Mouse (Mus musculus) embryonic facial prominence, embryonic 10.5 days (tissue): ENCODE data around the gene Prkce. TPM values are rescaled to one million over a fixed set of nuclear protein-coding genes. Genes with fewer than 3 reads are reported as not detected.

Experiments used
- DNase-seq: peaks from one replicate; pipeline ENCODE4 v3.0.0-alpha.2; 2017; ENCODE audit warnings: low spot score
- H3K27ac ChIP-seq: fragments of 300-500 bp; sonication (generic); replicated peaks from 2 replicates; pipeline ENCODE4 v1.5.1; 2016; ENCODE audit warnings: mild to moderate bottlenecking
- H3K27me3 ChIP-seq: fragments of 300-500 bp; sonication (generic); replicated peaks from 2 replicates; pipeline ENCODE4 v1.6.1; 2016; ENCODE audit warnings: low read depth, mild to moderate bottlenecking; ENCODE audit not compliant: poor library complexity, severe bottlenecking
- H3K36me3 ChIP-seq: fragments of 300-500 bp; sonication (generic); replicated peaks from 2 replicates; pipeline ENCODE4 v1.6.1; 2016; ENCODE audit warnings: mild to moderate bottlenecking, moderate library complexity
- H3K4me1 ChIP-seq: fragments of 300-500 bp; sonication (generic); 2 replicates; pipeline ENCODE4 v1.6.1; 2016
- H3K4me3 ChIP-seq: fragments of 300-500 bp; sonication (generic); 2 replicates; pipeline ENCODE4 v1.5.1; 2016; ENCODE audit warnings: mild to moderate bottlenecking, moderate library complexity
- H3K9me3 ChIP-seq: fragments of 300-500 bp; sonication (generic); 2 replicates; pipeline ENCODE4 v1.6.1; 2016; ENCODE audit warnings: mild to moderate bottlenecking
- WGBS: fragments of 180-500 bp; shearing (Covaris S2); methylation state at CpG from one replicate; pipeline ENCODE4 v1.1.7; 2016; 5-methylcytosine and 5-hydroxymethylcytosine counted together
- polyA plus RNA-seq: library from polyadenylated mRNA; unstranded; fragments of >200 nt; fragmentation: Nextera tagmentation; extraction: Ambion mirVana; gene quantifications from 2 replicates; pipeline ENCODE4 v1.2.1, GENCODE M21; 2016

The Prkce gene
- 4.2 and 5.6 TPM in 2 replicates for polyA plus RNA-seq

GRCm38 (mm10) chr17:86167320-86168230 lies at the start of gene Prkce:
Gene Prkce, plus strand, starts transcription at chr17:86167785.
- Histone ChIP-seq H3K4me1 (peaks cover 45% of the 10 kb centered on the region), H3K4me3 (peak within 1 kb of the TSS; percentile 83), H3K27ac (peak within 1 kb of the TSS; percentile 93), H3K27me3 (peaks cover 30% of the 10 kb centered on the region), H3K9me3 (no peaks in the 10 kb centered on the region), H3K36me3 (no peaks in the 10 kb centered on the region)
- DNase-seq, result peak; percentile 92
- under 1% methylated on average over 115 of the region's 115 CpGs for WGBS

DNA sequence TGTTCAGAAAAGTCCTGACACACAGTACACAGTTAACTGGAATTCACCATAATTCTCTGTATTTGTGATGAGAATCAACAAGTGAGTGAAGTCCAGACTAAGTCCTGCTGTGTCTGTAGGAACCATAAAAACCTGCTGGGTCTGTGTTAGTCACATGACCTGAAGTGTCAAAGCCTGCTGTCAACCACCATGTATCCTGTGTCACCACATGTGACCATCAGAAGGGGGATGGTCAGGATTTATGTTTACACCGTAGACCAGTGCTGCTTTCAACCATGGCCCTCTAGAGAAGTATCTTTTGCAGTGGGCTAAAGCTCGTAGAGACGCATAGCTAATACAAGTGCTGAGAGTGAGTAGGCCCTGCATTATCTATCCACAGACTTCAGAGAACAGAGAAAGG lies 44.4 kb upstream of the Prkce start:
- peaks cover 84% of the 10 kb centered on the region for H3K36me3 ChIP-seq
- WGBS, result 94% methylated on average over 3 of the region's 3 CpGs
- H3K4me3 ChIP-seq, result no peak overlapping the region
- H3K27me3 ChIP-seq, result no peaks in the 10 kb centered on the region
- no peaks in the 10 kb centered on the region for H3K9me3 ChIP-seq
- H3K27ac ChIP-seq, result no peak overlapping the region
- no peaks in the 10 kb centered on the region for H3K4me1 ChIP-seq
- no peak for DNase-seq

GRCm38 (mm10) chr17:86125908-86126307 lies 41.7 kb upstream of the Prkce start:
- H3K36me3 ChIP-seq, result peaks cover 91% of the 10 kb centered on the region
- DNase-seq, result peak; percentile 14
- H3K4me1 ChIP-seq, result no peaks in the 10 kb centered on the region
- no peaks in the 10 kb centered on the region for H3K9me3 ChIP-seq
- no peak overlapping the region for H3K4me3 ChIP-seq
- H3K27me3 ChIP-seq, result no peaks in the 10 kb centered on the region
- H3K27ac ChIP-seq, result no peak overlapping the region
- WGBS, result 83% methylated on average over 5 of the region's 5 CpGs

- WGBS, result 93% methylated on average over 5 of the region's 5 CpGs
- Histone ChIP-seq H3K27ac (no peak overlapping the region), H3K27me3 (no peaks in the 10 kb centered on the region), H3K36me3 (peaks cover 91% of the 10 kb centered on the region), H3K9me3 (no peaks in the 10 kb centered on the region), H3K4me1 (no peaks in the 10 kb centered on the region), H3K4me3 (no peak overlapping the region)
- DNase-seq, result no peak
Observed at GRCm38 (mm10) chr17:86128198-86128597, 39.4 kb upstream of the Prkce start.

DNA sequence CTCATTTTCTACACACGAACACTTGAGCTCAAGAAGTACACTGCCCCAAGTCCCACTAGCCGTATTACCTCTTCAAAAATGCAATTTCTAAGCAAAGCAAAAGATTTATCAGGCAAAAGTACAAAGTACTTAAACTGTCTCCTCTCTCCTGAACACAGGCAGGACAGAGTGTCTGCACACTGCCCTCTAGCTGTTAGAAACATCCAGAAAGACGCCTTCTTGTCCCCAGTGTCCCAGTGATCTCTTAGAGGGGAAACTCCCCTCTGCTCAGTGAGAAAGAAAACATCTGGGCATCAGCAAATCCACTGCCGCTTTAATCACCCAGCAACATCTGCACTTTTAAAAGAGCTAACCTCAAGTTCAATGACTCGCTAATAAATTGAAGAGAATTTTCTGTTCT lies 35.1 kb upstream of the Prkce start:
- 83% methylated on average over 5 of the region's 5 CpGs for WGBS
- no peaks in the 10 kb centered on the region for H3K9me3 ChIP-seq
- no peak for DNase-seq
- H3K27ac ChIP-seq, result no peak overlapping the region
- no peaks in the 10 kb centered on the region for H3K4me1 ChIP-seq
- no peak overlapping the region for H3K4me3 ChIP-seq
- H3K36me3 ChIP-seq, result peaks cover 95% of the 10 kb centered on the region
- no peaks in the 10 kb centered on the region for H3K27me3 ChIP-seq

- Histone ChIP-seq H3K9me3 (no peaks in the 10 kb centered on the region), H3K4me1 (no peaks in the 10 kb centered on the region), H3K4me3 (no peak overlapping the region), H3K36me3 (peaks cover 95% of the 10 kb centered on the region), H3K27me3 (no peaks in the 10 kb centered on the region), H3K27ac (no peak overlapping the region)
- WGBS, result 86% methylated on average over 6 of the region's 6 CpGs
- no peak for DNase-seq
Observed at GRCm38 (mm10) chr17:86134461-86134860, 33.1 kb upstream of the Prkce start.

DNA sequence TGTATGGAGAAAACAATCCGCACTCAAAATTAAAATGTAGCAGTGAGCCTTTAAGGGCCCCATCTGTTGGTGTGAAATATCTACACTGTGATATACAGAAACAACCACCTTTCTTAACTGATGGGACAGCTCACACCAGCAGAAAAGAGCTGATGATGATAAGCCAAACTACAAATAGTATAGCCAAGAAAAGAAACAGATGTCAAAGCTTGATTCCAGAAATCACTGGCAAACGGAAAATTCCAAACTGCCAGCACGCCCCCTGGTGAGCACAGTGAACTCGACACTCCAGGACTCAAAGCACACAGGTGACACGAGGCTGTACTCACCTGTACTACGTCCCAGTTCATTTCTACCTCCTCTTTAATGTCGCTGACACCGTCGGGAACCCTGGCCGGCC lies 31.8 kb upstream of the Prkce start:
- Histone ChIP-seq H3K4me1 (no peaks in the 10 kb centered on the region), H3K4me3 (no peak overlapping the region), H3K36me3 (peaks cover 92% of the 10 kb centered on the region), H3K27ac (no peak overlapping the region), H3K27me3 (no peaks in the 10 kb centered on the region), H3K9me3 (no peaks in the 10 kb centered on the region)
- 82% methylated on average over 10 of the region's 10 CpGs for WGBS
- DNase-seq, result no peak

GRCm38 (mm10) chr17:86144537-86145078 lies 23.0 kb upstream of the Prkce start:
- H3K27ac ChIP-seq, result peak overlapping the region; percentile 81
- H3K36me3 ChIP-seq, result peaks cover 23% of the 10 kb centered on the region
- peak overlapping the region; percentile 80 for H3K4me3 ChIP-seq
- no peaks in the 10 kb centered on the region for H3K9me3 ChIP-seq
- peaks cover 14% of the 10 kb centered on the region for H3K4me1 ChIP-seq
- WGBS, result under 1% methylated on average over 33 of the region's 33 CpGs
- peak; percentile 34 for DNase-seq
- no peaks in the 10 kb centered on the region for H3K27me3 ChIP-seq

GRCm38 (mm10) chr17:86145079-86145951 lies 22.3 kb upstream of the Prkce start, which contains the start of gene Srbd1:
Gene Srbd1, minus strand, starts transcription at chr17:86145175.
- WGBS, result 3% methylated on average over 40 of the region's 45 CpGs
- peaks cover 16% of the 10 kb centered on the region for H3K36me3 ChIP-seq
- DNase-seq, result peak; percentile 97
- H3K27ac ChIP-seq, result peak within 1 kb of the TSS; percentile 81
- H3K4me1 ChIP-seq, result peaks cover 14% of the 10 kb centered on the region
- H3K9me3 ChIP-seq, result no peaks in the 10 kb centered on the region
- no peaks in the 10 kb centered on the region for H3K27me3 ChIP-seq
- H3K4me3 ChIP-seq, result peak within 1 kb of the TSS; percentile 80

DNA sequence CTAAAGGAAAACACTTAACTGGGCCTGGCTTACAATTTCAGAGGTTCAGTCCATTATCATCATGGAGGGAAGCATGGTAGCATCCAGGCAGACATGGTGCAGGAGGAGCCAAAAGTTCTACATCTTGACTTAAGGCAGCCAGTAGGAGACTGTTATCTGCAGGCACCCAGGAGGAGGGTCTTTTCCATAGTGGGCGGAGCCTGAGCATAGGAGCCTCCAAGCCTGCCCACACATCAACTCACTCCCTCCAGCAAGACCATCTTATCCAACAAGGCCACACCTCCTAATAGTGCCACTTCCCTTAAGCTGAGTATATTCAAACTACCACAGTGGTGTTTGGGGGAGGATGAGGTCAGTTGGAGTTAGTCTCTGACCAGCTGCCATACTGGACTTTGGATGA lies 17.9 kb upstream of the Prkce start:
- Histone ChIP-seq H3K4me1 (peaks cover 6% of the 10 kb centered on the region), H3K27me3 (no peaks in the 10 kb centered on the region), H3K27ac (no peak overlapping the region), H3K4me3 (no peak overlapping the region), H3K36me3 (no peaks in the 10 kb centered on the region), H3K9me3 (no peaks in the 10 kb centered on the region)
- DNase-seq, result no peak
- 95% methylated on average over 1 of the region's 1 CpGs for WGBS

DNA sequence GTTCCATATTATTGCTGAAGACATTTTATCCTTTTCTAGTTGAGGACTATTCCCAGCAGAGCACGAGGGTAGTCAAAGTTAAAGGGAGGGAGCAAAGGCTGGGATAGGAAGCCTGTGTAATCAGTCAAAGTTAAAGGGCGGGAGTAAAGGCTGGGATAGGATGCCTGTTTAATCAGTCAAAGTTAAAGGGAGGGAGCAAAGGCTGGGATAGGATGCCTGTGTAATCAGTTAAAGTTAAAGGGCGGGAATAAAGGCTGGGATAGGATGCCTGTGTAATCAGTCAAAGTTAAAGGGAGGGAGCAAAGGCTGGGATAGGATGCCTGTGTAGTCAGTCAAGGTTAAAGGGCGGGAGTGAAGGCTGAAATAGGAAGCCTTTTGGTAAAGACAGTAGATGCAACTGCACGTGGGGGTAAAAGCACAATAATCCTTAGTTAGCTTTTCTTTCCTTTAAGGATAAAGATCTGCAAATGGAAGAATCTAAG lies 16.7 kb upstream of the Prkce start:
- H3K27me3 ChIP-seq, result no peaks in the 10 kb centered on the region
- 12% methylated on average over 5 of the region's 5 CpGs for WGBS
- H3K36me3 ChIP-seq, result no peaks in the 10 kb centered on the region
- no peak overlapping the region for H3K4me3 ChIP-seq
- peak; percentile 71 for DNase-seq
- H3K4me1 ChIP-seq, result peaks cover under 1% of the 10 kb centered on the region
- no peak overlapping the region for H3K27ac ChIP-seq
- no peaks in the 10 kb centered on the region for H3K9me3 ChIP-seq

GRCm38 (mm10) chr17:86156999-86157398 lies 10.6 kb upstream of the Prkce start:
- no peak for DNase-seq
- Histone ChIP-seq H3K27ac (no peak overlapping the region), H3K9me3 (no peaks in the 10 kb centered on the region), H3K36me3 (no peaks in the 10 kb centered on the region), H3K27me3 (no peaks in the 10 kb centered on the region), H3K4me1 (peaks cover 6% of the 10 kb centered on the region; the same call in 1 of the 2 replicates), H3K4me3 (no peak overlapping the region)
- 85% methylated on average over 6 of the region's 6 CpGs for WGBS
